Mouse (Mus musculus) heart, adult 2 months (tissue): Measurements from ENCODE around the gene Hs2st1. TPM values are rescaled to one million over a fixed set of nuclear protein-coding genes. Genes with fewer than 3 reads are reported as not detected.

ENCODE experiments used
- DNase-seq, 2 experiments: peaks; one replicate each; pipeline ENCODE4 v3.0.0; 2021
- H3K27ac ChIP-seq: fragments of 200-600 bp; 2 replicates; pipeline ENCODE4 v1.8.1; 2022
- H3K27me3 ChIP-seq: fragments of 200-500 bp; 2 replicates; pipeline ENCODE4 v1.6.1; 2012; ENCODE audit warnings: mild to moderate bottlenecking, low read length, inconsistent platforms, mixed read lengths; ENCODE audit not compliant: control insufficient read depth, insufficient read depth
- H3K36me3 ChIP-seq: fragments of 200-500 bp; 2 replicates; pipeline ENCODE4 v1.6.1; 2012; ENCODE audit warnings: low read length, inconsistent platforms; ENCODE audit not compliant: control insufficient read depth, insufficient read depth
- H3K4me1 ChIP-seq: fragments of 200-500 bp; 2 replicates; pipeline ENCODE4 v1.6.1; 2011; ENCODE audit warnings: low read length; ENCODE audit not compliant: control insufficient read depth, insufficient read depth
- H3K4me3 ChIP-seq: fragments of 200-600 bp; 2 replicates; pipeline ENCODE4 v1.8.1; 2022
- H3K79me2 ChIP-seq: fragments of 200-500 bp; replicated peaks from 2 replicates; pipeline ENCODE4 v1.6.1; 2012; ENCODE audit warnings: mild to moderate bottlenecking, inconsistent platforms, low read length, moderate library complexity, mixed read lengths; ENCODE audit not compliant: control insufficient read depth, insufficient read depth
- H3K9ac ChIP-seq: fragments of 200-500 bp; 2 replicates; pipeline ENCODE4 v1.6.1; 2012; ENCODE audit warnings: low read depth, mild to moderate bottlenecking, control low read depth, inconsistent platforms, low read length, mixed read lengths
- CTCF ChIP-seq: fragments of 200-600 bp; IDR thresholded peaks from 2 replicates; pipeline ENCODE4 v1.8.1; 2022; ENCODE audit warnings: antibody characterized with exemption, mild to moderate bottlenecking, moderate library complexity
- EP300 ChIP-seq: fragments of 200-500 bp; IDR thresholded peaks from 2 replicates; pipeline ENCODE4 v1.6.1; 2011; ENCODE audit warnings: low read depth, low read length, control low read depth; ENCODE audit not compliant: insufficient read depth
- POLR2A ChIP-seq: fragments of 200-500 bp; IDR thresholded peaks from 2 replicates; pipeline ENCODE4 v1.6.1; 2011; ENCODE audit warnings: mild to moderate bottlenecking, low read depth, low read length, control low read depth; ENCODE audit not compliant: insufficient read depth
- WGBS: fragments of 180-500 bp; shearing (Covaris S2); methylation state at CpG from one replicate; pipeline ENCODE4 v1.1.7; 2018; 5-methylcytosine and 5-hydroxymethylcytosine counted together
- intact Hi-C: fragments of 180-260 bp; cut with DNase I; formaldehyde crosslinking; loops from one replicate; pipeline ENCODE4 v1.15.1; 2025
- polyA plus RNA-seq: library from polyadenylated mRNA; depleted of rRNA; stranded (reverse); fragments of >200 nt; gene quantifications from 2 replicates; pipeline ENCODE4 v1.2.3, GENCODE M21; 2012
- total RNA-seq, 2 experiments: library from RNA; stranded (reverse); gene quantifications; 2 replicates each; pipeline ENCODE4 v1.2.3; 2021

The Hs2st1 gene
- total and polyA plus RNA-seq, 3 experiments: 2.3 to 8.4 (median 7.2) TPM

- Histone ChIP-seq H3K79me2 (no peaks in the 10 kb centered on the region), H3K4me1 (no peaks in the 10 kb centered on the region), H3K4me3 (no peak overlapping the region), H3K9ac (no peak overlapping the region), H3K36me3 (no peaks in the 10 kb centered on the region), H3K27me3 (no peaks in the 10 kb centered on the region), H3K27ac (no peak overlapping the region)
- no peak for DNase-seq
- WGBS: 57% methylated on average over 7 of the region's 7 CpGs
- intact Hi-C loops: no loop called here
- TF ChIP-seq CTCF (no peak), POLR2A (no peak), EP300 (no peak)
These were observed 148.4 kb downstream of the Hs2st1 start for GRCm38 (mm10) chr3:144421404-144422180.

GRCm38 (mm10) chr3:144413821-144414220 lies 156.2 kb downstream of the Hs2st1 start:
- intact Hi-C loops: no loop called here
- no peaks in the 10 kb centered on the region for H3K79me2 ChIP-seq
- no peak for DNase-seq
- no peaks in the 10 kb centered on the region for H3K27me3 ChIP-seq
- no peaks in the 10 kb centered on the region for H3K4me1 ChIP-seq
- TF ChIP-seq CTCF (no peak), POLR2A (no peak), EP300 (no peak)
- WGBS: 79% methylated on average over 7 of the region's 7 CpGs
- H3K4me3 ChIP-seq: no peak overlapping the region
- H3K9ac ChIP-seq: no peak overlapping the region
- H3K27ac ChIP-seq: no peak overlapping the region
- H3K36me3 ChIP-seq: no peaks in the 10 kb centered on the region

- WGBS: 12% methylated on average over 10 of the region's 10 CpGs
- H3K36me3 ChIP-seq: no peaks in the 10 kb centered on the region
- no peak overlapping the region for H3K4me3 ChIP-seq
- H3K79me2 ChIP-seq: no peaks in the 10 kb centered on the region
- no peak overlapping the region for H3K27ac ChIP-seq
- no peak overlapping the region for H3K9ac ChIP-seq
- TF ChIP-seq EP300 (no peak), CTCF (no peak), POLR2A (no peak)
- no peaks in the 10 kb centered on the region for H3K4me1 ChIP-seq
- H3K27me3 ChIP-seq: no peaks in the 10 kb centered on the region
- no peak for DNase-seq
- intact Hi-C loops: no loop called here
These were observed 157.3 kb downstream of the Hs2st1 start for GRCm38 (mm10) chr3:144412538-144413272.

GRCm38 (mm10) chr3:144411650-144412278 lies 158.2 kb downstream of the Hs2st1 start:
- H3K9ac ChIP-seq: no peak overlapping the region
- H3K79me2 ChIP-seq: no peaks in the 10 kb centered on the region
- WGBS: 59% methylated on average over 8 of the region's 8 CpGs
- no peaks in the 10 kb centered on the region for H3K27me3 ChIP-seq
- H3K27ac ChIP-seq: no peak overlapping the region
- TF ChIP-seq EP300 (no peak), CTCF (no peak), POLR2A (no peak)
- no peaks in the 10 kb centered on the region for H3K4me1 ChIP-seq
- intact Hi-C loops: no loop called here
- H3K36me3 ChIP-seq: no peaks in the 10 kb centered on the region
- no peak for DNase-seq
- no peak overlapping the region for H3K4me3 ChIP-seq

- no peaks in the 10 kb centered on the region for H3K36me3 ChIP-seq
- no peaks in the 10 kb centered on the region for H3K27me3 ChIP-seq
- H3K79me2 ChIP-seq: no peaks in the 10 kb centered on the region
- H3K9ac ChIP-seq: no peak overlapping the region
- H3K27ac ChIP-seq: no peak overlapping the region
- no peaks in the 10 kb centered on the region for H3K4me1 ChIP-seq
- no peak for DNase-seq
- no peak overlapping the region for H3K4me3 ChIP-seq
- 40% methylated on average over 5 of the region's 5 CpGs for WGBS
- TF ChIP-seq CTCF (no peak), POLR2A (no peak)
- intact Hi-C loops: no loop called here
These were observed 158.9 kb downstream of the Hs2st1 start for GRCm38 (mm10) chr3:144411051-144411542.
